Mouse (Mus musculus): ENCODE measurements around the gene Clybl.

Clybl gene

DNA sequence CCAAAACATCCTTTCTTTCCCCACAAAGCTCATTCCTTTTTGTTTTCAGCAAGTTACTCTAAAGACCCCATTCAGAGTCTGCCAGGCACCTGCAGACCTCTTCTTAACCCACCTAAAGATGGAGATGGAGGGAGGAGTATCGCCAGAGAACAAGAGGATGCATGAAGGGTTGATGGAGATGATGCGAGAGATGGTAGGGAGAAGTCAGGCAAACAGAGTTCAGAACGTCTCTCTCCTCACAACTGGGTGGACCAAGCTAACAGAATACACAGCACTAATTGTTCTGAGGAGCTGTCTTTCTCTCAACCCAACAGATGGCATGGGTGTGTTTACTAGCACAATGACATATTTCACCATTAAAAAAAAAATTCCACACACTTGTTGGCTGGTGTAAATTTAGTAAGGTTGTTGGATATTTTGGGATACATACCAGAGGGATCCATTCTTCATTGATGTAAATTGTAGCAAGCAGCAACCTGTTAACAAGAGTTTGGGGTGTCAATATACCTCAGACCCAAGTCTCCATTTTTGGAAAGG is 186.4 kb downstream of the Clybl start:
- no peak for DNase-seq

DNA sequence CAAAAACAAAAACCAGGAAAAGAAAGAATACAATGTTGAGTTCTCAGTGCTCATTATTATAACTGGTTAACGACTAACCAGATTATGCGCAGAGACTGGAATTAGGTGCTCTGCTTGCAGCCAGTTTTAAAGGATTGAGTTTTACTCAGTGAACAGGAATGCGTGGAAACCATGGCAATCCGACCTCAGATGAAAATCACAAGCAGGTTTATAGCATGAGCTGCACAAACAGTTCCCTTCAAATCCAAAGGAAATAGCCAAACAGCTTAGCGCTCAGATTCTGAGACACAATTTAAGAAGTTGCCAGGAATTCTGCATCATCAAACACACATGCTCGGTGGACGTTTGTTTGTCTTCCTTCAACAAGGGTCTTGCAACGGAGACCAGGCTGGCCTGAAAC is 187.0 kb downstream of the Clybl start:
- DNase-seq = no peak

DNA sequence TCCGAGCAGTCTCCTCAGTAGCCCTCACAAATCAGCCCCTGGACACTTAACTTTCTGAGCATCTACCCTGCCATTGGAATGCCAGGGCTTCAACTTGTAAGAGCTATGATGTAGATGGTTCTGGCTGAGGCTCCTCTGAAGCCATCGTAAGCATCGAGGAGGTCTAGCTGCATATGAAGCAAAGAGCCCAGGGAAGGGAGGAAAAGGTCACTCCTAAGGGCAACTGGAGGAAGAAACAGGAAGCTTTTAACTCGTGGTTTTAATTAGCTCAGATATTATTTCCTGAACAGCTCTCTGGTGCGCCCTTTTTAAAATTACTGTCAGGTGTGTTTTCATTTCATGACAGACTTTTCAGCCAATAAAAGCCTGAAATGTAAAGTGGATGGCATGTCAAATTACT is 190.5 kb downstream of the Clybl start:
- DNase-seq = no peak

DNA sequence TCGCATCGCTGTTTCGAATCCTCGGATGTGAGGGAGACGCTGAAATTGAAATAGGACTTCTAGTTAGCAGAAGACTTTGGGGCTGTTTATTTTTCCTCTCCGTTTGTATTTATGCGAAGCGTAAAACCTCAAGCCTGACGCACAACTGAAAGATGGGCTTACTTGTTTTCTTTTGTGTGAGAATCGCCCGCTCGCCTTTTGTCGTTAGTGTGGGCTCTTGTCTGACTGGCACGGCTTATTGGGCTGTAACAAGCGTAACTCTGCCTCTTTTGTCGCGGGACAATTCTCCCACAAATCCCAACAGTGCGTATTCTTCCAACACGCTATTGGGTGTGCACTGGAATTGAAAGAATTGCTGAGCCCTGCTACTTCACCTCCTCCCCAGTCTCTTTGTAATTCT is 192.0 kb downstream of the Clybl start:
- DNase-seq = peak; percentile 50

DNA sequence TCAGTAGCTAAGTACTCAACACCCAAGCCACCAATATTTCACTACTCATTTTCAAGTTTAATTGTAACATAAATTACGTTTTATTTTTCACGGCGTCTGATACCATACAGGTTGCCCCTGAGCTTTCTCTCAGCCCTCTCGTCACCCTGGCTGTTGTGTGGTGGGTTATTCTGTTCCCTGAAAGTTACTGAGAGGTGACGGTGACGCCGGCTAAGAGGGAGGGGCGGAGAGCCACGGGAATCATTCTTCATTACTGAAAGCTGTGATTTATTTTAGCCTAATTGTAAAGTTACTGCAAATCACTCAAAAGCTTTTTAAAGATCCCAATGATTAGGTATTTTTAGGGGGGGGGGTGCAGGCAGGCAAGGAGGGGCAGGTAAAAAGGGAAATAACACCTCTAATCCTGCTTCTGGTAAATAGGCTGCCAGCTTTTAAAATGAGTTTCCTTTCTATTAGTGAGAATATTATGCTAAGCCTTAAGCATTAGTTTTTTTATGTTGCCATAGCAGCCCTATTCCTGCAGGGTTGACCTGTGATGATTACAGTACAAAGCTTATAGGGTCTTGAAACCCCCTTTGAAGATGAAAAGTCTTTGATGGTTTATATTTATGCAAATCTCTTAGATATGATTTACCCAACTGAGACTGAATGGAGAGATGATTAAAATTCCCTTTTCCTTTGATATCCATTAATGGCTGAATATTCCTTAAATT is 192.9 kb downstream of the Clybl start:
- DNase-seq = no peak

DNA sequence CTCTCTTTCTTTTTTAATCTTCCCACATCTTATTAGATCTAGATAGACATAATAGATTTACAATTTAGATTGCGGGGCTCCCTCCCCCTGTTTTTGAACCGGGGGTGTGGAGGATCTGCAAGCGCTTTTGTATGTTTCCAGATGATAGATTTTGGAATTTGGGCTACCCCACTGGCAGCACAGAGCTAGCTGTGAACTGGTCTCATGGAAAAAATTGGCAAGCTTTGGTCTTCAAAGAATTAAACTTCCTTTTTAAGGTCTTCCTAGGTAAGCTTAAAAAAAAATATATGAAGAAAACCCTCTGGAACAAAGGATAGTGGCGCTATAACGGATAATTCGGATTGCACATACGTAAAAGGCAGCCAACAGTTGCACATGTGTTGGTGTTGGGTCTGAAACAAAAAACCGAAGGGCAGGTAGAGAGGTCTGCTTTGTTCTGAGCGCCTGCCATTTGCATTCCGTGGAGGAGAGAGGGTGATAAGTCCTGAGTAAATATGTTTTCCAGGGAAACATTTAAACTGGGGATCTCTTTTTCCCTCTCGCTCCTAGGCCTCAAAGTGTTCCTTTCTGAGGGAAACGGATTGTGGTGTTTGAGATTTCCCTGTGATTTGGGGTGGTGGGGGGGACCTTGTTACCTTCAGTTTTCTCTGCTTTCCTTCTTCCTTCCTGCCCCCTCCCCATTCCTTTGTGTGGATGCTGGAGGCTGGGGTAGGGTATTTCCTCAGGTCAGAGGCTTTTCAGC is 193.7 kb downstream of the Clybl start:
- no peak for DNase-seq

DNA sequence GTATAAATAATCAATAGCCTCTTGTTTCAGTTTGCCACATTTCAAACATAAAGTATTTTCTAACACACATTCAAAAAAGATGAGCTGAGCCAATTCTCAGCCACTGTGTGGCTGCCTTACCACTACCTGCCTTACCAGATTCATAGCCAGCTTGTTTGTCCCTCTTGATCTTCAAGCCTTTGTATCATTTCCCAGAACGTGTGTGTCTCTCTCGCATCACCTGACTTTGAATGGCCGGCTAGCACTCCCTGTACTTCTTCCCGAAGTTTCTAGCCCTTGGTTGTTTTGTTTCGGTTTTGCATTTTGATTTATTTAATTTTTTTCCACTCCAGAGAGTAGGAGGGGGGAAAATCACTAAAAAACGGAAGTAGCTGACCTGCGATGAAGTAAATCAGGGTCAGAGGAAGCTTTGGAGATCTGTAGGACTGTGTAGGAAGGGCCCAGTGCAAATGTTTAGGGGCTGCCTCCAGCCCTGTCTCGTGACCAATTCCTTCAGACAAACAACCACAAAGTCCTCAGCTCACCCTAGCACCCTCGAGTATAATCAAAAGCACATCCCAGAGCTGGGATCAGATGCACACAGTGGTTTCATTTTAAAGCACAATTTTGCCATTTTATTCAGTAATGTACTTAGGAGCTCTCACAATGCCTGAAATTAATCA is 195.1 kb downstream of the Clybl start:
- DNase-seq = no peak

DNA sequence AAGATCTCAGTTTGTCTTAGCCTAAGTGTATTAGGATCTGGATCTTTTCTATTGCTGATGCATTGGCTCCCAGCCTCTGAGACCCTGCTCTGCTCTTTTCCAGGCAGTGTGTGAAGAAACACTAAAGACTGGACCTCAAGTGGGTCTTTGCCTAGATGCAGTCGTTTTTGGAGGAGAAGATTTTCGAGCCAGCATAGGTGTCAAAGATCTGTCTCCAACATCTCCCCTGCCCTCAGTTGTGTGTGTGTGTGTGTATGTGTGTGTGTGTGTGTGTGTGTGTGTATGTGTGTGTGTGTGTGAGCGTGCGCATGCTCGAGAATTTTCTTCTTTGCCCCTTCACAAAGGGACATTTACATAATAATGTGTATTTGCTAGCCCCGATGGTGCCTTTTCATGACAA is 196.2 kb downstream of the Clybl start:
- no peak for DNase-seq

DNA sequence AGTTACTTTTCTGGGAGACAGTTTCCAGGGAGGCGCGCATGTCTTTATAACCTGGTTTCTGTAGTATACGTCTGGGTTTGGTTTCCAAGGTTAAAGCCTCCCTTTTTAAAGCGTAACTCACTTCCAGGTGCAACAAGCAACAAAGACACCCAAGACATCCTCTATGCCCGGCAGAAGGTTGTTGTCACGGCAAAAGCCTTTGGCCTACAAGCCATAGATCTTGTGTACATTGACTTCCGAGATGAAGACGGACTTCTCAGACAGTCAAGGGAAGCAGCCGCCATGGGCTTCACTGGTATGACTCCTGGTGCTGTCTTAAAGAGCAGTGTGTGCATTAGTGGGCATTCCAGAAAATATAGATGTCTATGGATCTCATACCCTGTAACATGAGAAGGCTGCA is 197.6 kb downstream of the Clybl start:
- no peak for DNase-seq

DNA sequence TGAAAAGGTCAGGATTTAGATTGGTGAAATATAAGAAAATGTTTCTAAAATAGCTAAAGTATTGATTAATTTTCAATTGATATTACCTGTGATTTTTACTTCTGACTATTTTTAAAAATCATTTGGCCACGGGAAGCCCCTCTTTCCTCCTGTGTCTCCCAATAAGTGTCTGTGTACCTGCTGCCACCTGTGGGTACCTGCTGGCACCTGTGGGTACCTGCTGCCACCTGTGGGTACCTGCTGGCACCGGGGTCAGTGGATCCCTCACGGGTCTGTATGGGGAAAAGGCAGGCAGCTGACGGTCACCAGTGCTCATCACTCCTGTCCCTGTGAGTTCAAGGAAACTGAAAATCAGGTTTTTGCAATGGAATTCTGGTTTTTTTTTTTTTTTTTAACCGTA is 198.5 kb downstream of the Clybl start:
- DNase-seq = peak; percentile 75

DNA sequence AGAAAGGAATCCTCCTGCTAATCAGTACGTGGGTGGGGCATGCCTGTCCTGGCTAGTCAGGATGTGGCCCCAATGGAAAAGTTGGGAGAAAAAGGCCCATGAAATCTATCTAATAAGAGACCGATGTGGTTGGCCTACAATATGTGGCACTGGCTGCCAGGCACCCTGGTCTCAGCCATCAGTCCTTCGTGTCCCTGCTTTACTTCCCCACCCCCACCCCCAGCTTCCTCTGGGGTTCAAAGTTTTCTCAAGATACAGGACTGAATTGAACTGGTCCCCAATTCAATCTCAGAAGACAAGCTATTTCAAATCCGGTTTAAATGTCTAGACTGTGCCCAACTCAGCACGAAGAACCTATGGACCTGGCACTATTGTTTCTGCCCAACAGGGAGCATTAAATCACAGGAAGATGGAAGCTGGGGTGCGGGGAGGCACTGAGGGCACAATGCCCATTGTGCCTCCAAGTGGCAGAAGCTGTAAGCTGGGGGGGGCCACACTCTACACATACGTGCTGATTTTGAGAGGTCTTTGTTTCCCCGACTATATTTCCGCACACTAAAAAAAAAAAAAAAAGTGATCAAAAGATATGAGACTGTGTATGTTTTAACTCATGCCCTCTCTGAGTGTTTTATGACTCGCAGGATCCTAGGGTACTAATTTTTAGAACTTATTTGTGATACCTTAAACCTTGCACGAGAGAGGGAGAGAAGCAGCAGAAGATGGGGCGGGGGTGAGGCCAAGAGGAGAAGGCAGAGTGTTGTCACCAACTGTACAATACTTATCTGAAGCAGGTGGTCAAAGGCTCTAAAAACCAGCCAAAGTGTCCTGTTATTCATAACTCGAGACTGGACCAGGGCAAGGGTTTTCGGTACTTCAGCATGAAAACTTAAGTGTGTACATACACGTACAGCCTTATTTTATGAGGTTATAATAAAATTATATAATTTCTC is 199.7 kb downstream of the Clybl start:
- peak; percentile 91 for DNase-seq

DNA sequence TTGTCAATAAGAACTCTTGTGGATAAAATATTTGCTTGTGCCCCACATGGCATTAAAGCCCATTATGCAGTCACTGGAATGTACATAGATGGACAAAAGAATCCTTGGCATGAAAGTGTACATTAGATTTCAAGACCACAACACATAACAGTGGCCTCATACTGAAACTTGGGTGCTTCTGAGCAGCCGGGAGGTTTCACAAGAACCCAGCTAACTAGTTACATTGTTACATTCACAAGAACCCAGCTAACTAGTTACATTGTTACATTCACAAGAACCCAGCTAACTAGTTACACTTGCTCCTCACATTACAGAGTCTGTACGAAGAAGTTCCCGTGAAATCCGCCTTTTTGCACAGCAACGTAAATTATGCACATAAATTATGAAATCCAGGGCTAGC is 200.8 kb downstream of the Clybl start:
- no peak for DNase-seq

DNA sequence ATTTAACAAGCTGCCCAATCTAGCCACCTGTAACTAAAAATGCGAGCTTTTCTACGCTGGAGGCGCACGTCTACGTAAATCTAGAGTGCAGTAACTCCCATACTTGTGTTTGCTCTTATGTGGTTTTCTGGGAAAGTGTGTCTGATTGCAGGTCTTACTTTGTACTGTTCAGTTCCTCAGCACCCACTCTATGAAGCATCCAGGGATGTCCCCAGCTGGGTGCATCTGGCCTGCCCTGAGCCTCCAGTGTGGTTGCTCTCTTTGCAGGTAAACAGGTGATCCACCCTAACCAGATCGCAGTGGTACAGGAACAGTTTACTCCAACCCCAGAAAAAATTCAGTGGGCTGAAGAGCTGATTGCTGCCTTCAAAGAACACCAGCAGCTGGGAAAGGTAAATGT is 202.4 kb downstream of the Clybl start:
- DNase-seq = peak; percentile 51

DNA sequence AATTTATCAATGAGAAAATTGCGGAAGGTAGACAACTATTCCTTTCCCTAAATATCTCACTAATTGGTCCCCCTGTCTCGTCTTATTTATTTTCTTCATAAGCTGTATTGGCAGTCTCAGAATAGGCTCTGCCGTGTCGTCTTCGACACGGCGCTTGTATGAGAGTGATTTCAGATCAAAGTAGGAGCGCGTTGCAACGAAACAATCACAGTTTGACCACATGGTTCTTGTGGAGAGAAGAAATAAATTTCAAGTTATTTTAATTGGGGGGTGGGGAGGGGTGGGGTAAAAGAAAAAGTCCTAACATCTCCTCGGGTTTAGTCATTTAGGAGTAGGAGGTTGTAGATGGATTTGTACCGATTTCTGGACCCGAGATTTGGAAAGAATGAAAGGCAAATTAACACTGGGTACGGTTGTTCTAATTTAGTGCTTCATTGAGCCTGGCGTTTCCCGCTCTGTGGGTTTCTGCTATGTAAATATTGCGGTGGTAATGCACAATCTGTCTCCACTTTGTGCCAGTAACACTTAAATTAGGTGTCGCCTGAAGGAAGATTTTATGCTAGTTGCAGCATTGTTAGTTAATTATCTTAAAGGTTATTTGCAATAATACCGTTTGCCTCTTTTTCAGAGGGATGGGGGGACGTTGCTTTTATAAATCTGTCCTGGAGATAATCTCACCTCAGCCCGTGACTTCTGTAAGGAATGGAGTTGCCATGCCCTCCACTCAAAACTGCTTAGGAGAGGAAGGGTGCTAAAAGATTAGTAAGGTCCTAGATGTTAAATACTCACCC is 203.1 kb downstream of the Clybl start:
- peak; percentile 73 for DNase-seq

DNA sequence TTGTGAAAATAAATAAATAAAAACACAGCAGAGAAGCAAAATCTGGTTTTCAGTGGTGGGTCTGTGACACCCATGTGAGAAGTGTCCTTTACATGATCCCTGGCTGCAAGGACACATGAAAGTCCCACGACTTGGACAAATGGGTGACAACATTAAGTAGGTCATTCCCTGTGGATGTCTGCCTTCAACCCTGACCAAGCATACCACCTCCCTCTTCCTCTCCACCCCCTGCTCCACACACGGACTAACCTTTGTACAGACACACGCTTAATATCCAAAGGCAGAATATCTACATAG is 203.7 kb downstream of the Clybl start:
- peak; percentile 63 for DNase-seq

DNA sequence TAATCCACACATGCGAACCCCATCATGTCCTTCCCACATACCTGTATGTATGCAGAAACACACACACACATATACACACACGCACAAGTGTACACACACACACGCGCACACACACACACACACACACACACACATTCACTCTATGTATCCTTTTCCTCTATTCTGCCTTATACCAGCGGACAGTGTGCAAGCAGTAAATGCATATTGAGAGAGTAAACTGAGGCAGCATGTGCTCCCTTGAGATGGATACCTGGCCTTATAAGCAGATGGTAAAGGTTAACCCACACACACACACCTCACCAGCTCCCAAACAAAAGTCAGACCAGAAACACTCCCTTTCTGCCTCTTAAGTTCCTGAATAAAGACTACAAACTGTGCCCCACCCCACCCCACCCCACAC is 204.3 kb downstream of the Clybl start:
- DNase-seq = no peak

DNA sequence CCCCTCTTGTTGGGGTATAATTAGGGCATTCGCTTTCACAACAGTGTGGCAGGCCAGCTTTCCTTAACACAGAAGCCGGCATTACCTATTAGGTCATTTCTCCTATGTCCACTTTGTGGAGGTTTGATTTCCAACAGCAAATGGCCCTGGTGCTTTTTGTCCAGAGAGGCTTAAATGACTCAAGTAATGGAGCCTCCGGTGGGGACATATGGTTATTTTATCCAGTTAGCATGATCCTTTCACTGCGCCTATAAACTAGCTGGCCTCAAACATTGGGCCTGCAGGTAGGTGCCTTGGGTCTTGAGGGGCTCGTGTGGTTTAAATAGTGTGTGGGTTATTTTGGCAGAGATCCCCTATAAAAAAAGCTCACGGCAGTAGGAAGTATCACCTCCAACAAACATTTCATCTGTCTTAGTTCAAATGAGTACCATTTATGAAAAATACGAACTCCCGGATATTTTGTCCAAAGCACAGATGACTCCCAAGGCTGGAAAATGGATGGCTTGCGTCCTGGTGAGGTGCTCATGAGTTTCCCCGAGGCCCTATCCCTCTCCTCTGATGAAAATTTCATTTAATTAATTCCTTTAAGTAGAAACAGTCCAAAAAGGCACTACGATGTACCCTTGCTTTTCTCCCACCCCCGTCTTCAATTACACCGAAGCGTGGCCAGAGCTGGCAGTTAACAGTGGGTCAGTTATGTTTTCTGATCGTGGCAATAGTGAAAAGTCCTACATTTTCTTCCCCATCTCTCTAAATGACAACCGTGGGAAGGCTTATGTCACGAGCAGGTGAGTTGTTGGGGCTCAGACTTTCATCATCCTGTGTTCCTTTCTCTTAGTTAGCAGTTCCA is 205.0 kb downstream of the Clybl start:
- peak; percentile 54 for DNase-seq

DNA sequence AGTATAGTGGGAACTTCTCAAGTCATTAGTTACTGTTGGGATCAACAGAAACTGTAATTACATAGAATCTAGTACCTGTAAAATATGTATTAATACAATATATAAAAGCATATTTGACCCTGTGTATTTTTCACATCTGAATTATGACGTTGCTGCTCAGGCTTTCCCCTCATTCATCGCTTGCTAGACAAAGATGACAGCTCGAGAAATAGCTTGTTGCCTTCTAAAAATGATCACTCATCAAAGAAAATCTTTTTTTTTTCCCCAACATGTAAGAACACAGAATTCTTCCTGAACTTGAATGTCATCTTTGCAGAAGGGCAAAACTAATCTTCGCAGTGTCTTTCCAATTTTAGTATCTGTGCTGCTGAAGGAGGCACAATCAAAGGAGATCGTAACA is 206.3 kb downstream of the Clybl start:
- DNase-seq = no peak

DNA sequence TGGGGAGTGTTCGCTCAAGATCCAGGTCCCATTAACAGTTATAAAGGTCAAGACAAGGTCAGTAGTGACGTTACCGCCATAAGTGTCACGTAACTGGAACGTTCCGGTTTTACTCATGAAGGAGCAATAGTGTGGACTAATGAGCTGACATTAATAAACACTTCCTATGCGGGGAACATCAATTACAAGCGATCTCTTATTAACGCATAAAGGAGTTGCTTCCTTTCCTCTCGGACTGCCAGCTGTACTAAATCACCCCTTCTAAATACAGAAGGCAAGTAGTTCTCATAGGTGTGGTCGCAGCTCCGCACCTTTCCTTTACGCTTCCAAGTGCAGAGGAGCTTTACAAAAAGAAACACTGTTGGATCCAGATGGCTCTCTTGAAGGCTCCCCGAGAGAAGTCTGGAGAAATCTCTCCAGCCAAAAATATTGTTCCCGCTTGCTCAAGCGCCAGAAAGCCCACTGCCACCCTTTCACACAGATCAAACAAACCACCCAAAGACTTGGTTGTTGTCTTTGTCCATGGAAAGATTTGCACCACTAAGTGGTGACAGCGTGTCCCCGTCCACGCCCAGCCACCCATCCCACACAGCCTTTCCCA is 207.0 kb downstream of the Clybl start:
- DNase-seq = peak; percentile 50

DNA sequence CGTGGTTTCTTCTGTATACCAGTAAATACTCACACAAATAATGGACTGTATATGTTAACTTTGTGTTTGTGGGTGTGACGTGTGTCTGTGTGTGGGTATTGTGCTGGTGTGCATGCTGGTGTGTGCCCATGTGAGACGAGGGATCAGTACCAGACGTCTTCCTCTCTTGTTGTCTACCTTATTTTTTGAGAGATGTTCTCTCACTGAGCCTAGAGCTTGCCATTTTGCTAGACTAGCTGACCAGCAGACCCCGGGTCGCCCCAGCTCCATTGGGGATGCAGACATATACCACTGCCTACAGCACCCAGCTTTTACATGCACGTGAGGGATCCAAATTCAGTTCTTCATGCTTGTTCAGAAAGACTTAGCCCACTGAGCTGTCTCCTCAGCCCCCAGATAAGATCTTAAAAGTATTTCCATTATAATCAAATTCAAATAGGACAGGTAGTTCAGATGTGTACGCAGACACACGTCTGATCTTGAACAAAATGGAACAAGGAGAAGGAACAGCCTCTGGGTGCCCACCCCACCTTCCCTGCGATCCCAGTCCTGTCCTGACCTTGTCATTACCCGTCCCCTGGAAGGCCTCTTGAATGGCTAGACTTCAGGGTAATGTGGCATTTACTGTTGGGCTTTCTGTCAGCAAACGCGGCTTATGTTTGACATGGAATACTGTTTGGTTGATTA is 208.3 kb downstream of the Clybl start:
- DNase-seq = peak; percentile 34

Measured in cerebellum, adult 11-12 months (tissue).